Mouse (Mus musculus) left cerebral cortex, adult 9 months (tissue): ENCODE measurements around the gene Gm11239.
"Not testable (repeated sequence)": the region's sequence is repeated elsewhere in the genome, so short reads cannot be mapped to it uniquely, and the experiment has no call there.

ENCODE experiments used
- DNase-seq, 2 experiments: peaks; one replicate each; pipeline ENCODE4 v3.0.0; 2022; ENCODE audit warnings: low spot score in 2 of 2

The Gm11239 gene

GRCm38 (mm10) chr4:73668054-73668453, at the start of gene Gm11239:
Gm11239 (plus strand) TSS chr4:73668354.
- not testable (repeated sequence) for DNase-seq

- DNase-seq, result not testable (repeated sequence)
These were observed 45.5 kb upstream of the Gm11239 start, which contains the start of gene Gm11237 for GRCm38 (mm10) chr4:73622684-73623083. Gm11237 (plus strand) TSS chr4:73622984.

GRCm38 (mm10) chr4:73637821-73638220, 30.3 kb upstream of the Gm11239 start, which contains the start of gene Gm11236:
Gm11236 (plus strand) TSS chr4:73638121.
- DNase-seq, result not testable (repeated sequence)

GRCm38 (mm10) chr4:73661864-73662263, 6.3 kb upstream of the Gm11239 start:
- not testable (repeated sequence) for DNase-seq

GRCm38 (mm10) chr4:73683216-73683615, 15.1 kb downstream of the Gm11239 start, which contains the start of gene Gm428:
Gm428 (plus strand) TSS chr4:73683516.
- DNase-seq, result not testable (repeated sequence)

GRCm38 (mm10) chr4:73718761-73719160, 50.6 kb downstream of the Gm11239 start:
- DNase-seq, result no peak

- no peak for DNase-seq
These were observed 51.7 kb downstream of the Gm11239 start for GRCm38 (mm10) chr4:73719819-73720218.
